Mouse (Mus musculus) cerebellum, adult 18-20 months (tissue): ENCODE results near the gene Spint4.
"Not testable (repeated sequence)": the region's sequence is repeated elsewhere in the genome, so short reads cannot be mapped to it uniquely, and the experiment has no call there.

ENCODE experiments used
- DNase-seq, 2 experiments: peaks; one replicate each; pipeline ENCODE4 v3.0.0; 2021

Spint4 gene

GRCm38 (mm10) chr2:164698201-164698600 lies at the start of gene Spint4:
Gene Spint4 (plus strand): TSS chr2:164698501.
- no peak for DNase-seq

- peak; percentile 18 to 33 for DNase-seq
These were observed 42.4 kb upstream of the Spint4 start, which contains the start of gene Wfdc10 for GRCm38 (mm10) chr2:164655858-164656257. Gene Wfdc10 (plus strand): TSS chr2:164656046.

- DNase-seq: no peak
These were observed 41.8 kb upstream of the Spint4 start, which contains the start of gene Wfdc9 for GRCm38 (mm10) chr2:164656483-164656882. Gene Wfdc9 (minus strand): TSS chr2:164656583.

GRCm38 (mm10) chr2:164664851-164665250 lies 33.5 kb upstream of the Spint4 start:
- no peak for DNase-seq

- no peak for DNase-seq
These were observed 28.0 kb upstream of the Spint4 start for GRCm38 (mm10) chr2:164670261-164670660.

GRCm38 (mm10) chr2:164670938-164671337 lies 27.4 kb upstream of the Spint4 start:
- DNase-seq: no peak

GRCm38 (mm10) chr2:164673987-164674386 lies 24.3 kb upstream of the Spint4 start, which contains the start of gene Wfdc11:
Gene Wfdc11 (minus strand): TSS chr2:164674087.
- DNase-seq: no peak

- no peak for DNase-seq
These were observed 22.2 kb upstream of the Spint4 start for GRCm38 (mm10) chr2:164676103-164676502.

GRCm38 (mm10) chr2:164676916-164677685 lies 21.2 kb upstream of the Spint4 start:
- DNase-seq: no peak

GRCm38 (mm10) chr2:164678848-164679625 lies 19.3 kb upstream of the Spint4 start:
- DNase-seq: peak; percentile 49 to 50

GRCm38 (mm10) chr2:164679906-164680305 lies 18.4 kb upstream of the Spint4 start:
- DNase-seq: no peak

- no peak for DNase-seq
These were observed 13.5 kb upstream of the Spint4 start, which contains the start of gene Wfdc13 for GRCm38 (mm10) chr2:164684807-164685206. Gene Wfdc13 (plus strand): TSS chr2:164685107.

GRCm38 (mm10) chr2:164700959-164701358 lies 2.7 kb downstream of the Spint4 start:
- DNase-seq: no peak

- DNase-seq: no peak
These were observed 3.5 kb downstream of the Spint4 start for GRCm38 (mm10) chr2:164701761-164702160.

- DNase-seq: no peak
These were observed 5.9 kb downstream of the Spint4 start for GRCm38 (mm10) chr2:164704235-164704634.

- DNase-seq: no peak
These were observed 7.0 kb downstream of the Spint4 start for GRCm38 (mm10) chr2:164705328-164705727.

GRCm38 (mm10) chr2:164705991-164706390 lies 7.7 kb downstream of the Spint4 start:
- no peak for DNase-seq

GRCm38 (mm10) chr2:164715005-164715404 lies 16.7 kb downstream of the Spint4 start, which contains the start of gene Spint5:
Gene Spint5 (plus strand): TSS chr2:164715305.
- DNase-seq: no peak

- not testable (repeated sequence) for DNase-seq
These were observed 18.0 kb downstream of the Spint4 start for GRCm38 (mm10) chr2:164716194-164716786.

GRCm38 (mm10) chr2:164723276-164723675 lies 25.0 kb downstream of the Spint4 start:
- no peak for DNase-seq

GRCm38 (mm10) chr2:164725895-164726619 lies 27.8 kb downstream of the Spint4 start:
- peak; percentile 58 to 68 for DNase-seq

- DNase-seq: no peak
These were observed 33.4 kb downstream of the Spint4 start for GRCm38 (mm10) chr2:164731719-164732118.
